ENCODE assay signal across 11 mouse cellular contexts in the genomic region with DNA sequence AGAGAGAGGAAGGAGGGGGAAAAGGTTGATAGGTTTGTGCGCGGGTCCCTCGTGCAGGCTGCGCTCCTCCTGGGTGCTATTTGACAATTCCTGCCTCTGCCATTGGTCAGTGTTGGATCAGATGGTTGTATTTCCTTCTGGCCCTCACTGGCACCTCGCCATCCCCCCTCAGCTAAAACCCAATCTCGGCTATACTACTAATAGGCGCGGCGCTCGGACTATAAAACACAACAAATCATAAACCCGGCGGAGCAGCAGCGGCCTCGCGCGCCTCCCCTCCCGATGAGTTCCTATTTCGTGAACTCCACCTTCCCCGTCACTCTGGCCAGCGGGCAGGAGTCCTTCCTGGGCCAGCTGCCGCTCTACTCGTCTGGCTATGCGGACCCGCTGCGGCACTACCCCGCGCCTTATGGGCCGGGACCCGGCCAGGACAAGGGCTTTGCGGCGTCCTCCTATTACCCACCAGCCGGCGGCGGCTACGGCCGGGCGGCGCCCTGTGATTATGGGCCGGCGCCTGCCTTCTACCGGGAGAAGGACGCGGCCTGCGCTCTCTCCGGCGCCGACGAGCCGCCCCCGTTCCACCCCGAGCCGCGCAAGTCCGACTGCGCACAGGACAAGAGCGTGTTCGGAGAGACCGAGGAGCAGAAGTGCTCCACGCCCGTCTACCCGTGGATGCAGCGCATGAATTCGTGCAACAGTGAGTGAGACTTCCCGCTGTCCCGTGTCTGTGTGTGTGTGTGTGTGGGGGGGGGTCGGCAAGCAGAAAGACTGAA. TPM values are rescaled to one million over a fixed set of nuclear protein-coding genes. Genes with fewer than 3 reads are reported as not detected.
DNase-seq lines count a peak whose midpoint lies in the region; ATAC-seq and TF ChIP-seq lines count a peak whose summit lies in the region.
"Had no signal": no experiment of that assay in that cellular context is flagged by ENCODE, and none has a peak within 500 bp of the region (broad histone marks: within the 10 kb centered on the region; RNA-seq: fewer than 3 reads in every experiment).

No protein-coding gene starts in this region.

- H3K36me3 ChIP-seq in heart, adult 2 months (ENCODE audit: control insufficient read depth, insufficient read depth, low read length) = no peaks in the 10 kb centered on the region
- no peaks in the 10 kb centered on the region for H3K36me3 ChIP-seq in embryonic facial prominence, embryonic 12.5 days
- peaks cover 19% of the 10 kb centered on the region; the same call in 1 of the 2 replicates for H3K36me3 ChIP-seq in kidney, embryonic 15.5 days
- H3K36me3 ChIP-seq in lung, postnatal 0 days (ENCODE audit: insufficient read depth, low read length) = no peaks in the 10 kb centered on the region

- H3K4me3 ChIP-seq in heart, adult 2 months = peak overlapping the region; percentile 38; the same call in 1 of the 2 replicates
- H3K4me3 ChIP-seq in embryonic facial prominence, embryonic 12.5 days = peak overlapping the region; percentile 15; the same call in 1 of the 2 replicates
- peak overlapping the region; percentile 80 for H3K4me3 ChIP-seq in kidney, embryonic 15.5 days (replicated peaks)
- peak overlapping the region; percentile 46 for H3K4me3 ChIP-seq in lung, postnatal 0 days (ENCODE audit: low read depth, low read length)
- H3K4me3 ChIP-seq in layer of hippocampus, adult 2 months = no peak overlapping the region

- H3K79me2 ChIP-seq in heart, adult 2 months (replicated peaks; ENCODE audit: control insufficient read depth, insufficient read depth, low read length) = no peaks in the 10 kb centered on the region

- no peak for TF ChIP-seq POLR2A in heart, adult 2 months (IDR thresholded peaks at IDR 0.05; ENCODE audit: insufficient read depth, low read depth, low read length)

- no peaks in the 10 kb centered on the region for H3K4me1 ChIP-seq in heart, adult 2 months (ENCODE audit: control insufficient read depth, insufficient read depth, low read length)
- H3K4me1 ChIP-seq in embryonic facial prominence, embryonic 12.5 days = no peaks in the 10 kb centered on the region
- peaks cover 75% of the 10 kb centered on the region for H3K4me1 ChIP-seq in kidney, embryonic 15.5 days
- no peaks in the 10 kb centered on the region for H3K4me1 ChIP-seq in lung, postnatal 0 days (ENCODE audit: insufficient read depth, low read depth, low read length)

- H3K9ac ChIP-seq in heart, adult 2 months (ENCODE audit: low read depth, low read length) = no peak overlapping the region
- no peak overlapping the region for H3K9ac ChIP-seq in embryonic facial prominence, embryonic 12.5 days
- peak overlapping the region; percentile 96 for H3K9ac ChIP-seq in kidney, embryonic 15.5 days
- H3K9ac ChIP-seq in lung, postnatal 0 days (replicated peaks; ENCODE audit: low read depth) = peak overlapping the region; percentile 45

- ATAC-seq in embryonic facial prominence, embryonic 12.5 days (ENCODE audit: insufficient number of reproducible peaks, insufficient read depth, low FRiP score, low TSS enrichment) = no peak
- 0 out of 2 replicates have a peak, but pooled peaks have one; percentile 16 for ATAC-seq in kidney, embryonic 15.5 days (replicated peaks; ENCODE audit: low FRiP score)
- ATAC-seq in lung, postnatal 0 days = peak; percentile 19

- 2% methylated on average over 66 of the region's 66 CpGs for WGBS in heart, adult 2 months
- WGBS in embryonic facial prominence, embryonic 12.5 days = under 1% methylated on average over 66 of the region's 66 CpGs
- WGBS in kidney, embryonic 15.5 days = under 1% methylated on average over 66 of the region's 66 CpGs
- under 1% methylated on average over 66 of the region's 66 CpGs for WGBS in lung, postnatal 0 days

- intact Hi-C loops in heart, adult 2 months (cut with DNase I) = no loop called here

- no peak overlapping the region for H3K27ac ChIP-seq in heart, adult 2 months
- no peak overlapping the region for H3K27ac ChIP-seq in embryonic facial prominence, embryonic 12.5 days
- H3K27ac ChIP-seq in kidney, embryonic 15.5 days = peak overlapping the region; percentile 100
- 0 out of 2 replicates have a peak overlapping the region, but pooled peaks have one; percentile 15 for H3K27ac ChIP-seq in lung, postnatal 0 days (ENCODE audit: low read length)
- no peak overlapping the region for H3K27ac ChIP-seq in layer of hippocampus, adult 2 months

- peak in 1 of 2 experiments; percentile 45 for DNase-seq in heart, adult 2 months
- no peak for DNase-seq in heart, adult 9 months (ENCODE audit: low spot score in 2 of 2)
- DNase-seq in lung, postnatal 0 days (ENCODE audit: low spot score) = peak; percentile 66
- DNase-seq in layer of hippocampus, postnatal 36 days = no peak
- no peak for DNase-seq in embryo, embryonic 9.5 days (ENCODE audit: extremely low spot score)
- no peak for DNase-seq in layer of hippocampus, adult 2 months (ENCODE audit: low spot score in 2 of 2)
- DNase-seq: cerebellum, adult 11-12 months; thymus, postnatal 14 days had no signal

- H3K27me3 ChIP-seq in heart, adult 2 months (ENCODE audit: control insufficient read depth, insufficient read depth, low read length) = peaks cover 55% of the 10 kb centered on the region
- peaks cover 99% of the 10 kb centered on the region for H3K27me3 ChIP-seq in embryonic facial prominence, embryonic 12.5 days
- H3K27me3 ChIP-seq in kidney, embryonic 15.5 days = no peaks in the 10 kb centered on the region
- peaks cover 69% of the 10 kb centered on the region for H3K27me3 ChIP-seq in lung, postnatal 0 days (replicated peaks; ENCODE audit: insufficient read depth, low read length)

- TF ChIP-seq EP300 in heart, adult 2 months (IDR thresholded peaks at IDR 0.05; ENCODE audit: insufficient read depth, low read depth, low read length) = no peak
- no peak for TF ChIP-seq EP300 in lung, postnatal 0 days (IDR thresholded peaks at IDR 0.05)

- no peak for TF ChIP-seq CTCF in heart, adult 2 months (IDR thresholded peaks at IDR 0.05)
- 0 out of 2 replicates have a peak, but pooled peaks have one; percentile 6 for TF ChIP-seq CTCF in lung, postnatal 0 days (IDR thresholded peaks at IDR 0.05)
- TF ChIP-seq CTCF in layer of hippocampus, adult 2 months (conservative IDR thresholded peaks at IDR 0.05) = no peak

- peak overlapping the region; percentile 19; the same call in 1 of the 2 replicates for H3K4me2 ChIP-seq in embryonic facial prominence, embryonic 12.5 days (replicated peaks)
- peak overlapping the region; percentile 90 for H3K4me2 ChIP-seq in kidney, embryonic 15.5 days
- H3K4me2 ChIP-seq in lung, postnatal 0 days (replicated peaks; ENCODE audit: low read depth, low read length) = peak overlapping the region; percentile 61

- no peaks in the 10 kb centered on the region for H3K9me3 ChIP-seq in embryonic facial prominence, embryonic 12.5 days
- no peaks in the 10 kb centered on the region for H3K9me3 ChIP-seq in kidney, embryonic 15.5 days (replicated peaks)
- H3K9me3 ChIP-seq in lung, postnatal 0 days (ENCODE audit: low read length) = no peaks in the 10 kb centered on the region

RNA-seq across cellular contexts. Expression of a gene that starts 4.1 kb away (rescaled TPM):
- total RNA-seq in heart, adult 2 months (2021) = under 1 TPM in 1 of 2 experiments, not detected in 1; 0.18 TPM
- 0.20 and 0.23 TPM in 2 replicates for polyA plus RNA-seq in heart, adult 2 months (2012; rRNA removed)
- polyA plus RNA-seq in embryonic facial prominence, embryonic 12.5 days (2016; fragmentation: Nextera tagmentation; extraction: Ambion mirVana) = 0.38 TPM in 1 of 2 replicates, not detected in the other
- 18.8 and 20.2 TPM in 2 replicates for polyA plus RNA-seq in kidney, embryonic 15.5 days (2015; fragmentation: Nextera tagmentation; extraction: Ambion mirVana)
- polyA plus RNA-seq in lung, postnatal 0 days (2015; fragmentation: Nextera tagmentation; extraction: Ambion mirVana) = 16.8 and 17.3 TPM in 2 replicates
- not detected for total RNA-seq in layer of hippocampus, postnatal 36 days (2021)
- not detected for total RNA-seq in layer of hippocampus, adult 2 months (2021)
- total RNA-seq: left cerebral cortex, postnatal 36 days had no signal

RNA-seq across cellular contexts. Expression of a gene that starts 6.8 kb away (rescaled TPM):
- not detected for total RNA-seq in heart, adult 2 months (2021)
- not detected in 2 replicates for polyA plus RNA-seq in heart, adult 2 months (2012; rRNA removed)
- not detected in 2 replicates for polyA plus RNA-seq in embryonic facial prominence, embryonic 12.5 days (2016; fragmentation: Nextera tagmentation; extraction: Ambion mirVana)
- 47.1 and 49.1 TPM in 2 replicates for polyA plus RNA-seq in kidney, embryonic 15.5 days (2015; fragmentation: Nextera tagmentation; extraction: Ambion mirVana)
- polyA plus RNA-seq in lung, postnatal 0 days (2015; fragmentation: Nextera tagmentation; extraction: Ambion mirVana) = 7.3 and 7.4 TPM in 2 replicates
- total RNA-seq in layer of hippocampus, postnatal 36 days (2021) = not detected
- total RNA-seq in layer of hippocampus, adult 2 months (2021) = not detected
- total RNA-seq: left cerebral cortex, postnatal 36 days had no signal

RNA-seq across cellular contexts. Expression of a gene that starts 12.7 kb away (rescaled TPM):
- not detected for total RNA-seq in heart, adult 2 months (2021)
- polyA plus RNA-seq in heart, adult 2 months (2012; rRNA removed) = not detected in 2 replicates
- polyA plus RNA-seq in embryonic facial prominence, embryonic 12.5 days (2016; fragmentation: Nextera tagmentation; extraction: Ambion mirVana) = not detected in 2 replicates
- polyA plus RNA-seq in kidney, embryonic 15.5 days (2015; fragmentation: Nextera tagmentation; extraction: Ambion mirVana) = 58.5 and 62.7 TPM in 2 replicates
- 1.3 and 1.9 TPM in 2 replicates for polyA plus RNA-seq in lung, postnatal 0 days (2015; fragmentation: Nextera tagmentation; extraction: Ambion mirVana)
- not detected for total RNA-seq in layer of hippocampus, postnatal 36 days (2021)
- not detected for total RNA-seq in layer of hippocampus, adult 2 months (2021)
- total RNA-seq: left cerebral cortex, postnatal 36 days had no signal

RNA-seq across cellular contexts. Expression of a gene that starts 17.4 kb away (rescaled TPM):
- not detected for total RNA-seq in heart, adult 2 months (2021)
- not detected in 2 replicates for polyA plus RNA-seq in heart, adult 2 months (2012; rRNA removed)
- not detected in 2 replicates for polyA plus RNA-seq in embryonic facial prominence, embryonic 12.5 days (2016; fragmentation: Nextera tagmentation; extraction: Ambion mirVana)
- 8.9 and 9.8 TPM in 2 replicates for polyA plus RNA-seq in kidney, embryonic 15.5 days (2015; fragmentation: Nextera tagmentation; extraction: Ambion mirVana)
- polyA plus RNA-seq in lung, postnatal 0 days (2015; fragmentation: Nextera tagmentation; extraction: Ambion mirVana) = 0.23 and 0.35 TPM in 2 replicates
- not detected for total RNA-seq in layer of hippocampus, postnatal 36 days (2021)
- not detected for total RNA-seq in layer of hippocampus, adult 2 months (2021)
- total RNA-seq: left cerebral cortex, postnatal 36 days had no signal

RNA-seq across cellular contexts. Expression of a gene that starts 19.0 kb away (rescaled TPM):
- total RNA-seq in heart, adult 2 months (2021) = under 1 TPM; 0.63 to 0.75 TPM
- polyA plus RNA-seq in heart, adult 2 months (2012; rRNA removed) = 1.00 and 1.1 TPM in 2 replicates
- polyA plus RNA-seq in embryonic facial prominence, embryonic 12.5 days (2016; fragmentation: Nextera tagmentation; extraction: Ambion mirVana) = 0.22 TPM in 1 of 2 replicates, not detected in the other
- 6.4 and 7.1 TPM in 2 replicates for polyA plus RNA-seq in kidney, embryonic 15.5 days (2015; fragmentation: Nextera tagmentation; extraction: Ambion mirVana)
- 2.6 and 3.0 TPM in 2 replicates for polyA plus RNA-seq in lung, postnatal 0 days (2015; fragmentation: Nextera tagmentation; extraction: Ambion mirVana)
- not detected for total RNA-seq in layer of hippocampus, postnatal 36 days (2021)
- not detected for total RNA-seq in layer of hippocampus, adult 2 months (2021)
- total RNA-seq: left cerebral cortex, postnatal 36 days had no signal

Comparison
In these comparisons a context has a peak if more than half of its experiments do, and no peak if none do; other contexts are left out.
1. H3K27ac ChIP-seq: peak in kidney, embryonic 15.5 days (single experiment) and lung, postnatal 0 days (single experiment); none in heart, adult 2 months (single experiment), embryonic facial prominence, embryonic 12.5 days (single experiment) and layer of hippocampus, adult 2 months (single experiment).
2. H3K9ac ChIP-seq: peak in kidney, embryonic 15.5 days (single experiment) and lung, postnatal 0 days (single experiment); none in heart, adult 2 months (single experiment) and embryonic facial prominence, embryonic 12.5 days (single experiment).
3. H3K4me2 ChIP-seq: peak in every context shown above with its lines; median percentile 90 in kidney, embryonic 15.5 days; 61 in lung, postnatal 0 days; 19 in embryonic facial prominence, embryonic 12.5 days.
4. RNA of a gene that starts 4.1 kb away (polyA plus RNA-seq): 18.8 to 20.2 TPM in kidney, embryonic 15.5 days and 16.8 to 17.3 TPM in lung, postnatal 0 days; 0.38 TPM in embryonic facial prominence, embryonic 12.5 days and 0.20 to 0.23 TPM in heart, adult 2 months; every median in the first group is over 10 times any median in the second.
5. RNA of a gene that starts 12.7 kb away (polyA plus RNA-seq): 58.5 to 62.7 TPM in kidney, embryonic 15.5 days; 1.3 to 1.9 TPM in lung, postnatal 0 days, not detected in heart, adult 2 months and not detected in embryonic facial prominence, embryonic 12.5 days; every median in the first group is over 10 times any median in the second.